9 mouse cellular contexts compared by ENCODE assay signal in the genomic region with DNA sequence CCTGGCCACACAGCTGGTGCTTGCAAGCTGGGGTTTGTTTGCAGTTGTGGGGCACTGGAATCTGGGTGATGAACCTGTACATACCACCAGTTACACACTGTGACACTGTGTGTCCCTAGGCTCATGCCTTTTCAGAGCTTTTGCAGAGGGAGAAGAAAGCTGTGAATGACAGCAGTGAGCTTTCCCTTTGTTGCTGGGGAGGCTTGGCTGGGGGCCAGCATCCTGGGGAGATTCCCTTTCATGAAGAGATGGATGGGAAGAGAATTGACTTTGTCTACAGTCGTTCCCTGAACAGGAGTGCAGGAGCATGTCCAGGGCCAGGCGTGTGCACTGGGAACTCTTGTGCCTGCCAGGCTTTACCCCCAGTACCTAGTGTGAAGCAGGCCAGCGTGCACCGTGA. TPM values are rescaled to one million over a fixed set of nuclear protein-coding genes. Genes with fewer than 3 reads are reported as not detected.
DNase-seq lines count a peak whose midpoint lies in the region; ATAC-seq and TF ChIP-seq lines count a peak whose summit lies in the region.
"Had no signal": no experiment of that assay in that cellular context is flagged by ENCODE, and none has a peak within 500 bp of the region (broad histone marks: within the 10 kb centered on the region; RNA-seq: fewer than 3 reads in every experiment).

No protein-coding gene starts in this region.

- no peaks in the 10 kb centered on the region for H3K27me3 ChIP-seq in forebrain, embryonic 16.5 days (replicated peaks; ENCODE audit: control insufficient read depth, insufficient read depth, low read length)
- H3K27me3 ChIP-seq in thymus, adult 2 months (ENCODE audit: control insufficient read depth, insufficient read depth, low read length), result no peaks in the 10 kb centered on the region

- no peaks in the 10 kb centered on the region for H3K36me3 ChIP-seq in forebrain, embryonic 16.5 days (ENCODE audit: control insufficient read depth, insufficient read depth)
- no peaks in the 10 kb centered on the region for H3K36me3 ChIP-seq in thymus, adult 2 months (ENCODE audit: control insufficient read depth, insufficient read depth, low read length)
- H3K36me3 ChIP-seq: liver, embryonic 13.5 days had no signal

- TF ChIP-seq POLR2A in thymus, adult 2 months (IDR thresholded peaks at IDR 0.05; ENCODE audit: control insufficient read depth, extremely low read depth, insufficient read depth, low read length, poor library complexity), result no peak

- no peak for TF ChIP-seq CTCF in thymus, adult 2 months (IDR thresholded peaks at IDR 0.05; ENCODE audit: borderline replicate concordance, control insufficient read depth, extremely low read depth, insufficient read depth, low read length, poor library complexity)

- WGBS in forebrain, embryonic 16.5 days, result 23% methylated on average over 4 of the region's 4 CpGs
- WGBS in thymus, adult 2 months, result 77% methylated on average over 4 of the region's 4 CpGs

- H3K4me3 ChIP-seq in forebrain, embryonic 16.5 days (replicated peaks; ENCODE audit: low read length), result no peak overlapping the region
- no peak overlapping the region for H3K4me3 ChIP-seq in thymus, adult 2 months (ENCODE audit: control insufficient read depth, insufficient read depth, low read length)
- H3K4me3 ChIP-seq: liver, embryonic 13.5 days had no signal

- peaks cover 10% of the 10 kb centered on the region for H3K4me1 ChIP-seq in forebrain, embryonic 16.5 days (replicated peaks; ENCODE audit: control insufficient read depth, insufficient read depth, low read length)
- no peaks in the 10 kb centered on the region for H3K4me1 ChIP-seq in thymus, adult 2 months (replicated peaks; ENCODE audit: control insufficient read depth, insufficient read depth, low read length)
- H3K4me1 ChIP-seq: liver, embryonic 13.5 days had no signal

- no peak overlapping the region for H3K4me2 ChIP-seq in forebrain, embryonic 16.5 days (ENCODE audit: low read length)
- H3K4me2 ChIP-seq: liver, embryonic 13.5 days had no signal

- peak; percentile 41 for ATAC-seq in forebrain, embryonic 16.5 days

- intact Hi-C loops in left cerebral cortex, postnatal 10 days (cut with DNase I), result no loop called here

- H3K27ac ChIP-seq in forebrain, embryonic 16.5 days (ENCODE audit: low read length), result peak overlapping the region; percentile 42
- H3K27ac ChIP-seq in thymus, adult 2 months (ENCODE audit: control insufficient read depth, insufficient read depth, low read length), result no peak overlapping the region
- H3K27ac ChIP-seq: liver, embryonic 13.5 days had no signal

- H3K9me3 ChIP-seq in forebrain, embryonic 16.5 days (ENCODE audit: control insufficient read depth, low read length), result no peaks in the 10 kb centered on the region
- H3K9me3 ChIP-seq: liver, embryonic 13.5 days had no signal

- H3K9ac ChIP-seq in forebrain, embryonic 16.5 days (replicated peaks; ENCODE audit: low read depth, low read length), result no peak overlapping the region
- H3K9ac ChIP-seq: liver, embryonic 13.5 days had no signal

- DNase-seq in left cerebral cortex, postnatal 10 days (ENCODE audit: extremely low spot score in 1 of 2, low spot score in 2 of 2), result peak; percentile 19 to 77
- no peak for DNase-seq in left cerebral cortex, adult 9 months (ENCODE audit: low spot score in 2 of 2)
- peak; percentile 36 to 56 for DNase-seq in cerebellum, adult 18-20 months
- DNase-seq in lung, postnatal 36 days, result peak; percentile 15
- DNase-seq in thymus, adult 2 months, result no peak
- DNase-seq in yolk sac, embryonic 10.5 days (ENCODE audit: low spot score), result no peak
- no peak for DNase-seq in thymus, postnatal 25 days
- DNase-seq: liver, embryonic 13.5 days had no signal

RNA-seq across cellular contexts. Expression of gene Fsd1l, which starts 6.5 kb away (rescaled TPM):
- 10 to 100 TPM; 45.9 to 54.0 TPM for total RNA-seq in left cerebral cortex, postnatal 10 days (2021)
- 43.8 and 51.8 TPM in 2 replicates for polyA plus RNA-seq in forebrain, embryonic 16.5 days (2015; fragmentation: Nextera tagmentation; extraction: Ambion mirVana)
- polyA plus RNA-seq in thymus, adult 2 months (2012; rRNA removed), result 0.11 and 0.31 TPM in 2 replicates

Comparison
In these comparisons a context has a peak if more than half of its experiments do, and no peak if none do; other contexts are left out.
1. DNase-seq: peak in left cerebral cortex, postnatal 10 days (2 of 2), cerebellum, adult 18-20 months (2 of 2) and lung, postnatal 36 days (single experiment); none in left cerebral cortex, adult 9 months (0 of 2), thymus, adult 2 months (single experiment), yolk sac, embryonic 10.5 days (single experiment) and thymus, postnatal 25 days (single experiment).
2. RNA of gene Fsd1l, which starts 6.5 kb away (polyA plus RNA-seq): 43.8 to 51.8 TPM in forebrain, embryonic 16.5 days; 0.11 to 0.31 TPM in thymus, adult 2 months; every median in the first group is over 10 times any median in the second.